Mouse (Mus musculus) embryo, embryonic 10.5 days (tissue): ENCODE results near the gene Ptprb.

Source experiments
- DNase-seq: peaks from one replicate; pipeline ENCODE4 v3.0.0-alpha.2; 2015; ENCODE audit warnings: low spot score

Ptprb gene

DNA sequence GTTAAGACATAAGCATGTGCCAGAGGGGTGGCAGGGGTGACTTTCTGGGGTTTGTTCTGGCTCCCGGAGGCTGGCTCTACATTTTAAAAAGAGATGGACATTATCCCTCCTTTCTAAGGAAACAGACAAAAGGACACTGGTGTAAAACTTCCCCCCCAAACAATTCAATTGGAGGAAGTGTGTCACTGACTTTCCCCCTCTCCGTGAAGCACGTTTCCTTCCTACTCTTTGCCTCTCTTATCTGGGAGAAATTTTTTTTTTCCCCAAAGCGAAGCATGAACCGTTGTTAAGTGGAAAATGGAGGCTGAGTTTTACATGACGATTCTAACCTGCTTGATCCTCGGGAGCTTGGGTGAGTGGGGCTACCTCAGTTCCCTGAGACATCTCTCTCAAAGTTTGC, at the start of gene Ptprb:
Ptprb (plus strand) TSS at position 244 of the 400 bp plus-strand sequence.
- no peak for DNase-seq

DNA sequence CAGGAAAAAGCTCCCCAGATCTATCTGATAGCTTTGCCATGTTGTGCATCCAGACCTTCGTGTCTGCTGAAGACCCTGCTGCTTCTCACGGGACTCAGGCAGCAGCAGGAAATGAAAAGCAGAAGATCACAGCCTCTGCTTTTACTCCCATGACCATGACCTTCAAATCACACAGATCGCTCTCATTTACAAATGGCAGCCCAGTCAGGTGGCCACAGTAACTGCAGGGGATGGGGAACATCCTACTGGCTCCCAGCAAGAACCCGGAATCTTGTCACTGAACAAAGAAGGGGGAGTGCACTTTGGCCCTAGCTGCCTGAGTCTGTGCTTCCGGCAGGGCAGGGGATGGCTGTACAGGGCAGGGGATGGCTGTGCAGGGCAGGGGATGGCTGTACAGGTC, 40.0 kb upstream of the Ptprb start:
- DNase-seq, result no peak

DNA sequence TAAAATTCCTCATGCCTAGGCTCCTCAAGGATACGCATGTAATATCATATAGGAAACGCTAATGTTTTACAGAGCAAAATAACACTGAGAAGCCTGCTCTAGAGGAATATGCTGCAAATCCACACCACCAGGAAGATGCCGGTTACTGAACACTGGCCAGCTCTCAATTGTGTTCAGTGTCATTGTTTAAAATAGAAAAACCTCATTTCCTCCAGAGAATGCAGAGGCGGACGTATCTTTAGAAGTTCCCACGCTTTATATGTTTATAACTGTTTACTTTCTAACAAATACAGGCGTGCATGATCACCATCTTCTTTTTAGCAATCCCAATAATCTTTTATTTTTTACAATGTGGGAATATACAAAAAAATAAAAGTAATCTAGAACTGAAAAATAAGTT, 33.1 kb upstream of the Ptprb start:
- no peak for DNase-seq

DNA sequence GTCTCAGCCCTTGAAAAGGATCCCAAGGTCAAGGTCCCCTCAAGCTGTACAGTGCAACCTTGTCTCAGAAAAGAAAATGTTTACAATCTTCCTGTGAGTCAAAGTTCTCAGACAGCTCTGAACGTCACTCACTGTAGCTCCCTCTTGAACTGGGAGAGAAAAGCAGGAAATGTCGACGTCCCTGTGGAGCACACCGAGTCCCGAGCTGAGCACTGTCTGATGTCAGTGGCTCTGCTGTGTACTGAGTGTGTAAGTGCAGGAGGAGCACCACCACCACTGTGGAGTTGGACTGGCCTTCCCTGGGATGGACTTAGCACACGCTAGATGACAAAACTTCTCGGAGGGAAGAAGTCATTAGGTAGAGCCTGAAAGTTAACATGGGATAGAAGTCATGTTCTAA, 31.9 kb upstream of the Ptprb start:
- no peak for DNase-seq

DNA sequence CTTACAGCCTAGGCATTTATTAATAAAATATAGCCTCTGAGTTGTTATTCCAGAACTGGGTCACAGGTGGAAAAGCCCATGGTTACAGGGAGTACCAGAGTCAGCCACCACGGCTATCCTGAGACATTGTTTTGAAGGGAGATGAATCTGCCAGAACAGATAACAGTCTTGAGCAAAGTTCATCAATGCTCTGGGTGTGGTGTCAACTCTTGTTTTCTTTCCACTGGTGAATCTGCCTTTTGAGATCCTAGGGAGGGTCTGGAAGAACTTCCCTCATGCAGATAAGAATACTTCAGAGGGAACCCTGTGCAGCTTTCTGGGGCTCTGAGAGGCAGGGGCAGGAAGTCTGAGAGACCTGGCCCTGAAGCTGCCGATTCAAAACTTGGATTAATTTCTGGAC, 29.7 kb upstream of the Ptprb start:
- DNase-seq, result no peak

DNA sequence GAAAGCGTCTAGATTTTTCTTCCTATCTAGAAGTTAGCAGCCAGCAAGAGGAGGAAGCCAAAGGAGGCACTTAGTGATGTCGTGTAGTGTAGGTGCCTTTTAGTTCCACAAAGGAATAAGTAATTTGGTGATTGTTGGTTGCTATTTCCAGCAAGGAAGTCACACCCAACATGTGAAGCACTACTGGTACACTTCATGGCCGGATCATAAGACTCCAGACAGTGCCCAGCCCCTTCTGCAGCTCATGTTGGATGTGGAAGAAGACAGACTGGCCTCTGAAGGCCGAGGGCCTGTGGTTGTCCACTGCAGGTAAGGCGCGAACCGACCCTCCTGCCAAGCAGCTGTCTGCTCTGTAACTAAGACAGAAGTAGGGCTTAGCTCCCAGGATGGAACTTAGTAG, 22.7 kb upstream of the Ptprb start:
- no peak for DNase-seq

DNA sequence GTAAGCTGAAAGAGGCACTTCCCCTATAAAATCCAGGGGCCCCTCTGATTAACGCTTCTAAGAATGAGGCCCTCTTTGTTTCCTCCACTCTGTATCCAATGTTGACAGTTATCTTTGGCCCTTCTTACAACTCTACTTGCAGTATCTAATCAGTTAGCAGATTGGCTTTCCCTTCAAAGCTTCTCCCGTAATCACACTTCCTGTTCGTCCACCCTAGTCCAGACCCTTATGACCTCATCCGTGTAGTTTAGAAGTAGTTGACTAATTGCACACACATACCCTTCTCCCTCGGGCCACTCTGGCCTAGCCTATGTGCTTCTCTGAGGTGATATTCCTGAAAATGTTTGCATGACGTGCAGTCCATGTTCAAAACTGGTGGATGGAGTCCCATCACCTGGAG, 21.4 kb upstream of the Ptprb start:
- DNase-seq, result no peak

DNA sequence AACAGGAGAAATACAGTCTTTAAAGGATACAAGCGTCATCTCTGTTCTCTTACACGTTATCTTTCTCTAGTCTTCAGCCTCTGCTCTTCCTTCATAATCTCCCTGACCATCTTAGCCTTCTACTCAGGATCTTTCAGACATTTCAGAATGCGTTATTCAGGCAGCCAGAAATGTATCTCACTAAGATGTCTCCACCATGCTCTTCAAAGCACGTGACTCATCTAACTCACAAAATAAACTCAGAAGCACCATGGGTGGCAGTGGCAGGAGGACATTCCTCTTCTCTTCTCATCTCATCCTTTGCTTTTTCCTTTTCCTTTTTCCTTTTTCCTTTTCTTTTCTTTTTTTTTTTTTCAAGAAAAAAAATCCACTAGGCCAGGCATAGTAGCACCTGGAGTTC, 16.0 kb upstream of the Ptprb start:
- no peak for DNase-seq

DNA sequence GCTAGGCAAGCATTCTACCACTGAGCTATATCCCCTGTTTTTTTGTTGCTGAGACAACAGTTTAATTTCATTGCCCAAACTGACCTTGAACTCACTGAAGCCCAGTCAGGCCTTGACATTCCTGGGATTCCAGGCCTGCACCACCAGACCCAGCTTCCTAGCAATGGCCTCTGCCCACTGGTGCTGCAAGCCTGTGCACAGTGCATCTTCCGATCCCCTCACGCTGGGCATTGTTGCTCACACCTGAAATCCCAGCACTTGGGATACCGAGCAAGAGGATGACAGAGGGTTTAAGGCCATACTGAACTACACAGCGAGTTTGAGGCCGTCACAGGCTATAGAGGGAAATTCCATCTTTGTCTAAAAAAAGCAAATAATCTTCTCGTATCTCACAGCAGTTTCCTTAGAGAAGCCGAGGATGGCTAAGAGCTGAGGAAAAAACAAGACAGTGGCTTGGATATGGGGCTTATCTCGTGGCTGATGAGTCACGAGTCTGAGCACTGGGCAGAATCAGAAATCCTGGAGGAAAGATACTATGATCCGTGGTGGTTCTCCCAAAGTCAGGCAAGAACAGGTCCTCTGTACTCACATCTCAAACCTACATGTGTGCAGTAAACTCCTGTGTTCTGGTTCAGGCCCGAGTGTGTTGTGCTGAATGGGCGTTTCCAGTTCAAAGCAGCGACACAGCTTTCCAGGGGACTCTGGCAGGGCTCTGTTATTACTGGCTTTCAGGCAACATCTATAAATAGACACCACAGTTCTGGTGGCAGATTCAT, 14.5 kb upstream of the Ptprb start:
- peak; percentile 24 for DNase-seq

DNA sequence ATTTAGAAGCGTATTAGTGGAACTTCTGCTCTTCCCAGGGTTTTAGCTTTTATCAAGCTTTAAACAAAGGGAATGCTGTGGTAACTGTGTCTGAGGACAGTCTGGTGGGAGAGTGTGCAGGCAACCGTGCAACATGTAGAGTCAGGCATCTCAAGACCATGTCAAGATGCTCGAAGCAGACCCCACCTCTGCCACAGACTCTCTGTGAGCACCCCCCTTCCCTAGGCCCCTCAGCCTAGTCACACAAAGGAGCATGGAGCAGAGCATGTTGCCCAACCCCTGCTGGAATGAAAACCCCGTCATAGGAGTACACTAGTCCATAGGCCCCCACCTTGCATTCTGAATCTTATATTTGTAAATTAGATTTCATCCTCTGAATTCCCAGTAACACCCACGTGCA, 13.8 kb upstream of the Ptprb start:
- DNase-seq, result no peak

DNA sequence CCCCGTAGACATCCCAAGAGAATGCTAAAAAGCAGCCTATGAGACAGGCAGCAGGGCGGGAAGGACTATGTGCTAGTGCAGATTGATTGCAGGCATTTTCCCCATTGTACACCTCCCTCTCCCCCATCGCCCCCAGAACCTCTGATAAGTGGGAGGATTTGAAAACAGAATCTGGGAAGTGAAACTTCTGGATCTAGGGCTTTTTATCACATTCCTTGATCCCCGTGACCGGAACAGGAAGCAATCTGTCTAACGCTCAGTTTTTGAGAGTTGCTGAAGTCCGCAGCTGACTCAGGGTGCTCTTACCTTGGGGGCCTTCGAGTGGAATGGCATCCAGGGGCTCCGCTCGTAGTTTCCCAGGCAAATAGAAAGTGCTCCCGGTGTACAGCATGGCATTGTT, 10.8 kb upstream of the Ptprb start:
- no peak for DNase-seq

DNA sequence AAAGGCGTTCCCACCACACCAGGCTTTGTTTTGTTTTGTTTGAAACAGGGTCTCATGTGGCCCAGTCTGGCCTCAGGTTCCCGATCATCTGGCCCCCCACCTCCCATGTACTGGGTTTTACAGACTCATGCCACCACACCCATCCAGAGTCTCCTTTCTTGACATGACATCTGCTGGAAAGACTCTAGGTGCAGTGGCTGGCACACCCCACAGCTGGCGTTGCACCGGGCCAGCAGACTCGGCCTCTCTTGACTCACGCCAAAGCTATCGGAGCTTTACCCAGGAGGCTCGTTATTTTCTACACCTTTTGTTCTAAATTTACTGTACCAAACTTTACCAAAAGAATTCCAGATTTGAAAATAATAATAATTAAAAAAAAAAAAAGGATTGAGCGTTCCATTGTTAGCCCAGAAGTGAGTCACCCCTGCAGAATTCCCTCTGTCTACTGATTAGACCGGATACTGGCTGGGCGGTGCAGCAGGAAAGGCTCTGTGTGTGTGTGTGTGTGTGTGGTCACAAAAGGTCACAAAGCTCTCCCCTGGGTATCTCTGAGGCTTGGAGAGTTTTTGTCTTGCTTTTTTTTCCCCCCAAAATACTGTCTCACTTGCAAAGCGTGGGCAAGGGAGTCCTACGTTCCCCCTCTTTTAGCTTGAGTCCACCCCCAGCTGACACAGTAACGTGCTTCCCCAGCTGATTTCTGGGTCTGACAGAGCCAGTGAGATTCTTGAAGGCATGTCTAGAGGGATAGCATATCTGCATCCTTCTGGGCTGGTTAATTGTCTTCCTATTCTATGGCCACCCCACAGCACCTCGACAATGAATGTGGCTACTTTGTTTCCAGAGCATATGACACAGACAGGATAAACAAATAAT, 8.5 kb upstream of the Ptprb start:
- peak; percentile 30 for DNase-seq

DNA sequence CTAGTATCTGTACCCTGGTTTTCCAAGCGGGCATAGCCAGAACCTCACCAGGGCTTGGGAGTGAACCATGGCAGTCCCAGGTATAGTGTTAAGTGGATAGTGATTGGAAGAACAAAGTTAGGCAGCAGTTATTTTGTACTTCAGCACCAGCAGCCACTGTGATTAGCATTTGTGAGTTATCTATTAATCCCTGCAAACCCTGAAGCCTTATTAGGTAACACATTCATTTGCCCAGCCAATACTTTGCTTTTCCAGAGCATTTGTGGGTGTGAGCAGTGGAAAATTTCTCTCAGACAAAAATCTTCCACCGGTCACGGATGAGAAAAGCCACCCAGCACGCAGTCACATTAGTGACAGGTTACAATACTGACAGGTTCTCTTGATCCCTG, 7.9 kb upstream of the Ptprb start:
- no peak for DNase-seq

DNA sequence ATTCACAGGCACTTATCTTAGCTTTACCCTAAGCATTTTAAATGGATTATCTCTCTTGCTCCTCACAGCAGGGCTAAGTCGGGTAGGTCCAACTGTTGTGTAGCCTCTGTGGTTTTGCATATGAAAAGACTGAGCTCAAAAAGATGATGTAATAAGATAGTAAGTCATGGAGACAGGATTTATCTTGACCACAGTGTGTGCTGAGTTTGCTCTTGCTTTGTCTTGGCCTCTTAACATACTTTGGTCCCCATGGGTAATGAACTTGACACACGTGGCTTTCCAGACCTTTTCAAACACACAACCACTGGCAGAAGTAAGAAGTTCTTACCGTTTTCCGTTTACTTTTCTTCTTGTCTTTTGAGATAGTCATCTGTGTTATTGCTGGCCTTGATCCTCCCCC, 7.0 kb upstream of the Ptprb start:
- no peak for DNase-seq

DNA sequence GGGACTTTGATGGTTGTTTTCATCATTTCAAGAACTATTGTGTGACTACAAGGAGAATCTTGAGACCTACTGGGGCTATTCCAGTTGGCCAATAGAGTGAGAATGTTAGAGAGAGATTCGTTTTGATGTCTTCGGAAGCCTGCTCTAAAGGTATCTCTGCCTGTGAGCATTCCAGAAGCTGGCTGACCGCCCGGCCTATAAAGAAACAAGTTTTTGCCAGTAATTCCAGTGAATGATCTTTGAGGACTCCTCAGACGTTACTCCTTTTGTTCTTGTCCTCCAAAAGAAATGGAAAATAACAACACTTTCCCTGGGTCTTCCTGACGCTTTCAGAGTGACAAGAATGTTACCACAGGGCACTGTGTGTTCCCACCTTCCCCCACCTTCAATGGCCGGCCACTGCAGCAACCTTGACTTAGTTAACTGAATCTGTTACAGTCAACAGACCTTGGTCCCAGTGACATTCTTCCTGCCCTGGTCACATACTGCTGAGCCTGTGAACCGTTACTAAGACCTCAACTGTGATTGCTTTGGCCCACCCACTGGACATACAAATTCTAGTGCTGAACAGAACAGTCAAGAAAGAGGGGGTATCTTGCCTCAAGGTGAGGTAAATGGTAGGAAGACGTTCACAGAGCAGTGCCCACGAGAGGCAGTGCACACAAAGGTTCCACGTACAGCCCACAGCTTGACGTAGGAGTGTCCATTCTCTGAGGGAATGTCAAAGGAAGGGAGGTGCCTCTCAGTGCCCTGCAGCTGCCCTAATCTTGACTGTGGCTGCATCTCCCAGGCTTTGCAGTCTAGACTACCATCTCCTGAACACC, 4.5 kb upstream of the Ptprb start:
- DNase-seq, result no peak

DNA sequence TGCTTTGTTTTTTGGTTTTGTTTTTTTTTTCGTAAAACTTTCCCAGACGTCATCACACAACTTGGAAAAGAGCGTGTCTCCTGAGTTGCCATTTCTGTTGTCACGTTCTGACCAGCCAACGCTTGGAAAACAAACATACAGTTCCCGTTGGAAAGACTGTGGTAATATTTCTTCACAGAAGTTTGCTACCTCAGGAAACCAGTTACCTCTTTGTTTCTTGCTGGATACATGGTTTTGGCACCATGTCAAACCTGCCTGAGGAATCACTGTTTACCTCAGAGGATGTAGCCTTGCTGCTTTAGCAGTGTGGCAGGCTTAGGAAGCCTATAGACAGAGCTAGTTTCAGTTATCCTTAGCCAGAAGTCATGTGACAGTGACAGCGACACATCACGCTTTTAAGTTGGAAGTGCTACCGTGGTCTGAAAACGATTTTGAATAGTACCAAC, 3.8 kb upstream of the Ptprb start:
- no peak for DNase-seq

DNA sequence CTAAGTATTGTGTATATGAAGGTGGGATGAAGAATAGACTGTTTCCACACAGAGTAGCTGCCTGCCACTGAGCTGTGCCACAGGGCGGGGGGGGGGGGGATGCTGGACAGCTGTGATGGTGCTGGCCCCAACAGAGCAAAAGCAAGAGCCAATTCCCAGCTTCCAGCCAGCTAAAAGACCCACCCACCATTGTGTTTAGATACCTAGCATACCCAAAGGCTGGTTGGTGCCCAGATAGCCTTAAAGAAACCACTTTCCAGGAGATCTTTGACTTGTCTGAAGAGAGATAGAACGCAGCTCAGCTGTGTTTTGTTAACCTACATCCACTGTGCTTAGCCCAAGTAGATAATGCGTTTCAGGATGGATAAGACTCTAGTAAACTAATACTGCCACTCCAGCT, 3.2 kb upstream of the Ptprb start:
- no peak for DNase-seq

DNA sequence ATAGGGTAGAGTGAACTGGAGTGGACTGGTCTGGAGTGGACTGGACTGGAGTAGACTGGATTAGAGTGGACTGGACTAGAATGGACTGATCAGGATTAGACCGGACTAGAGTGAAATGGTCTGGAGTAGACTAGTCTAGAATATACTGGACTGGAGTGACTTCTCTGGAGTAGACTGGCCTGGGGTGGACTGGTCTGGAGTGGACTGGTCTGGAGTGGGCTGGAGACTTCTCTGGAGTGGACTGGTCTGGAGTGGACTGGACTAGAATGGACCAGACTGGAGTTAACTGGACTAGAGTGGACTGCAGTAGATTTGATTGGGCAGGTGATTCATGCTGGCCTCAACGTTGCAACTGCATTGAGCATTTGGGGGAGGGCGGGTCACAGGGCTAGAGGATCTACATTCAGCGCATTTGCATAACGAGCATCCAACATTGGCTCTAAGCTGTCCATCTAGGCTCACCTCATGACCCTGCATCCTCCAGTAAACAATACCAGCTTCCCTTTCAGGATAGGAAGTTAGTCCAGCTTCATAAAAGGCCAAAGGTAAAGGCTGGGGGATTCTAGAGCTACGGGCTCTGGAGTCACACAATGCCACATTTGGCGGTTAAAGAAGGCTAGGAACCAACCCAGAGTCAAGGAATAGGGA, 11.5 kb downstream of the Ptprb start:
- no peak for DNase-seq

DNA sequence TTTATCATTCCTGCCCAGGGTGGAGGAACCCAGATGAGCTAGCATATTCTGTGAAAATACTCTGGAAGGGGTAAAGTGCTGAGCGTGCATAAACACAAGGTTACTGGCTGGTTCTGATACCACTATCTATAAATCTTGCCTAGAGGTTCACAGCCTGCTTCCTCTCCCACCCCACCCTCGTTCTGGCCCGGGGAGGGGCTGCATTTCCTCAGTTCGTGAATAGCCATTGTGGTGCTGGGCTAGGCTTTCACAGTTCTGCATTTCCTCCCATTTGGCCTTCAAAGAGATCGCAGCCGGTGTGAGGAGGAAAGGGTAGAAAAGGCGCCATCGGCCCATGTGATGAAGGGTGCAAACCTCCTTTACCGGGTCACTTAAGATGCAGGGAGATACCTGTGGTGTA, 12.8 kb downstream of the Ptprb start:
- no peak for DNase-seq

DNA sequence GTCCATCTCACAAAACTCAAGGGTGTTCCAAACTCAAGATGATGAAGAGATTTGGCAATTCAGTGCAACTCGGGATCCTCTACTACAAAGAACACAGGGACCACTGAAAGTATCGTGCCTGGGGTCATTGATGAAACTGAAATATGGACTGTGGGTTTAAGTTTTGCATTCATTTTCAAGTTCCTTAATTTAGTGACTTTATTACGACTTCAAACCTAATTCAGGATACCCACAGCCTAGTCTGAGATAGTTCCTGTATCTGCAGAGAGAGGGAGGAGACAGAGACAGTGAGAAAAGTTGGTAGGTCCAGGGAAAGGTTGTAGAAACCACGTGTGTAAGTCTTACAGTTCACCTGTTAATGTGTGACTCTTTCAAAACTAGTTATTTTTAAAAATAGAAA, 15.2 kb downstream of the Ptprb start:
- no peak for DNase-seq

DNA sequence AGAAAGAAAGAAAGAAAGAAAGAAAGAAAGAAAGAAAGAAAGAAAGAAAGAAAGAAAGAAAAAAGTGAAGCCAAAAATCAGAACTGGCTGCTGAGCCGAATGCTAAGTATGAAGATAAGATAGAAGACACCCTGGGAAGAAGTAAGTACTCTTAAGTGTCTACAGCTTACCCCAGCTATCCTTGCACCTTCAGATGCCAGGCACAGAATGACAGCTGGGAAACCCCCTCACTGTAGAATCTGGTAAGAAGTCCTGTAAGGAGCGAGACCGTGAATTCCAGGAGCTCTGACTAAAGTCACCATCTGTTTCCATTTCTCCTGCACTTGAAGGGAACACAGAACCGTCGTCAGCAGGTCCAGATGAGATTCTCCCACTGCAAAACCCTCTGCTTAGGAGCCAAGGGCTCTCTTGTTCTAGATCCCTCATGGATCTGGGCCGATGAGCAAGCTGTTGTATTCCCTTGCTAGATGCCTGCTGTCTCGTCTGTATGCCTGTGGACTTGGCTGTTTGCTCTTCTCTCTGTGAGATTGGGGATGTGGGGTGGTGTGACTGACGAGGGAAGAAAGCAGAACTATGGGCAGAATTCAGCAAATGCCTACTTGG, 15.9 kb downstream of the Ptprb start:
- DNase-seq, result no peak

DNA sequence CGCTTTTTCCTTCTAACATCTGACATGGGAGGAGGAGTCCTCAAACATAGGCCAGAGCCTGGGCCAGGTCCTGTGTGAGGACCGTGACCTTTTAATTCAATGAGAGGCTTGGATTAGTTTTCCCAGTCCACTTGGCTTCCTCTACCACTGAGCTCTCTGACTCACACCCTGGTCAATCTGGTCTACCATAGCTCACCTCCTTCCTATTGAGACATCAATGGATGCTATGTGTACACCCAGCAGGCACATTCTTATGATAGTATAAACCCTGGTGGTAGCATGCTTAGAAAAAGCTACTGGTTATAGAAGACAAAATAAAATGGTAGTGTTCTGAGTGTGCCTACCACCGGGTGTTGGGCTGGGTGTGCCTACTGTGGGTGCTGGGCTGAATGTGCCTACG, 21.1 kb downstream of the Ptprb start:
- no peak for DNase-seq
